Mouse (Mus musculus) liver, postnatal 0 days (tissue): ENCODE measurements around the gene Rab11fip5.

Source experiments
- CTCF ChIP-seq: sonication (generic); IDR thresholded peaks from 2 replicates; pipeline ENCODE4 v1.5.1; 2016; ENCODE audit warnings: antibody characterized with exemption, low read depth
- EP300 ChIP-seq: IDR thresholded peaks from 2 replicates; pipeline ENCODE4 v1.6.1; 2016; ENCODE audit warnings: antibody characterized with exemption, low read depth, mild to moderate bottlenecking

DNA sequence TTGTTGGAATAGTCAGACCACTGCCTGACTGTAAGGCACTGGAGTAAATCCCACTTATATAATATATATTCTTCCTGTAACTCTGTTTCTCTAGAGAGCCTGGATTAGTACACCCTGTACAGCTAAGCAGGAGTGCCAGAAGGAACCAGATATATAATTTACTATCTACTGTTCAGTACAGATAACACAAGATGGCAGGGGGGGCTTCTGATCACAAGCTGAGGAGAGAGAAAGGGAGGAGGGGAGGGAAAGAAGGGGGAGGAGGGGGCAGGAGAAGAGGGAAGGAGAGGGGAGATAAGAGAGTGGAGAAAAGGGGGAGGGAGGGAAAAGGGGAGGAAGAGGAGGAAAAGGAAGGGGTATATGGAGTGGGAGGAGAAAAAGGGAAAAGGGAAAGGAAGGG is 68.6 kb downstream of the Rab11fip5 start:
- no peak for TF ChIP-seq CTCF
- TF ChIP-seq EP300 = no peak
